Mouse (Mus musculus) cerebellum, adult 2 months (tissue): Measurements from ENCODE around the gene Cntrob. TPM values are rescaled to one million over a fixed set of nuclear protein-coding genes. Genes with fewer than 3 reads are reported as not detected.

Source experiments
- DNase-seq, 2 experiments: peaks; one replicate each; pipeline ENCODE4 v3.0.0; 2021
- H3K27ac ChIP-seq: fragments of 200-500 bp; 2 replicates; pipeline ENCODE4 v1.5.1; 2012; ENCODE audit warnings: low read length, control low read depth, inconsistent platforms; ENCODE audit not compliant: insufficient read depth
- H3K27me3 ChIP-seq: fragments of 200-500 bp; 2 replicates; pipeline ENCODE4 v1.6.1; 2012; ENCODE audit warnings: inconsistent platforms, mild to moderate bottlenecking, low read length, moderate library complexity; ENCODE audit not compliant: control insufficient read depth, insufficient read depth
- H3K4me1 ChIP-seq: fragments of 200-500 bp; 2 replicates; pipeline ENCODE4 v1.6.1; 2011; ENCODE audit warnings: low read length; ENCODE audit not compliant: control insufficient read depth, insufficient read depth
- H3K4me3 ChIP-seq: fragments of 200-500 bp; replicated peaks from 2 replicates; pipeline ENCODE3; 2011; ENCODE audit warnings: mild to moderate bottlenecking, low read depth, low read length, control low read depth; ENCODE audit not compliant: insufficient read depth
- CTCF ChIP-seq: fragments of 200-500 bp; IDR thresholded peaks from 2 replicates; pipeline ENCODE4 v1.5.1; 2011; ENCODE audit warnings: low read depth, mild to moderate bottlenecking, control low read depth, low read length, moderate library complexity, borderline replicate concordance; ENCODE audit not compliant: insufficient read depth
- POLR2A ChIP-seq: fragments of 200-500 bp; IDR thresholded peaks from 2 replicates; pipeline ENCODE4 v1.6.1; 2011; ENCODE audit warnings: low read length, control low read depth, borderline replicate concordance; ENCODE audit not compliant: insufficient read depth
- WGBS: fragments of 180-500 bp; shearing (Covaris S2); methylation state at CpG from one replicate; pipeline ENCODE4 v1.1.7; 2018; 5-methylcytosine and 5-hydroxymethylcytosine counted together
- polyA plus RNA-seq: library from polyadenylated mRNA; depleted of rRNA; stranded (reverse); fragments of >200 nt; gene quantifications from 2 replicates; pipeline ENCODE4 v1.2.3, GENCODE M21; 2012

The Cntrob gene
- polyA plus RNA-seq, 1 experiment, result 22.0 TPM

GRCm38 (mm10) chr11:69362479-69362878 is 38.9 kb upstream of the Cntrob start:
- H3K4me3 ChIP-seq, result no peak overlapping the region
- DNase-seq, result no peak
- 92% methylated on average over 2 of the region's 2 CpGs for WGBS
- TF ChIP-seq POLR2A (no peak), CTCF (no peak)
- no peaks in the 10 kb centered on the region for H3K27me3 ChIP-seq
- H3K4me1 ChIP-seq, result peaks cover 19% of the 10 kb centered on the region
- no peak overlapping the region for H3K27ac ChIP-seq

GRCm38 (mm10) chr11:69362021-69362420 is 38.4 kb upstream of the Cntrob start:
- Histone ChIP-seq H3K27me3 (no peaks in the 10 kb centered on the region), H3K4me1 (peaks cover 19% of the 10 kb centered on the region), H3K4me3 (no peak overlapping the region), H3K27ac (no peak overlapping the region)
- no peak for DNase-seq
- 46% methylated on average over 7 of the region's 7 CpGs for WGBS
- no peak for TF ChIP-seq POLR2A
- no peak for TF ChIP-seq CTCF

- Histone ChIP-seq H3K27me3 (no peaks in the 10 kb centered on the region), H3K27ac (no peak overlapping the region), H3K4me1 (no peaks in the 10 kb centered on the region), H3K4me3 (no peak overlapping the region)
- 74% methylated on average over 12 of the region's 12 CpGs for WGBS
- no peak for TF ChIP-seq POLR2A
- no peak for TF ChIP-seq CTCF
- DNase-seq, result no peak
Observed at GRCm38 (mm10) chr11:69357690-69358089, 34.1 kb upstream of the Cntrob start.

GRCm38 (mm10) chr11:69356544-69356943 is 33.0 kb upstream of the Cntrob start:
- Histone ChIP-seq H3K27ac (no peak overlapping the region), H3K27me3 (no peaks in the 10 kb centered on the region), H3K4me1 (no peaks in the 10 kb centered on the region), H3K4me3 (no peak overlapping the region)
- no peak for DNase-seq
- no peak for TF ChIP-seq POLR2A
- no peak for TF ChIP-seq CTCF
- 94% methylated on average over 5 of the region's 5 CpGs for WGBS

- WGBS, result 87% methylated on average over 24 of the region's 26 CpGs
Observed at GRCm38 (mm10) chr11:69346441-69346840, 22.9 kb upstream of the Cntrob start.

GRCm38 (mm10) chr11:69340161-69341131 is 16.9 kb upstream of the Cntrob start, which contains the start of gene Rnf227:
Gene Rnf227, plus strand, starts transcription at chr11:69340461.
- 1% methylated on average over 99 of the region's 99 CpGs for WGBS
- peak; percentile 79 to 84 for DNase-seq
- peak within 1 kb of the TSS; percentile 63 for H3K4me3 ChIP-seq
- peak within 1 kb of the TSS; percentile 89 for H3K27ac ChIP-seq
- H3K4me1 ChIP-seq, result peaks cover 2% of the 10 kb centered on the region; the same call in 1 of the 2 replicates
- H3K27me3 ChIP-seq, result no peaks in the 10 kb centered on the region
- TF ChIP-seq POLR2A (peak; percentile 86), CTCF (no peak)

More at GRCm38 (mm10) chr11:69346441-69346840, 22.9 kb upstream of the Cntrob start:
- H3K27ac ChIP-seq, result no peak overlapping the region
- no peaks in the 10 kb centered on the region for H3K27me3 ChIP-seq
- no peak for DNase-seq
- TF ChIP-seq CTCF, result no peak
- TF ChIP-seq POLR2A, result no peak
- no peak overlapping the region for H3K4me3 ChIP-seq
- no peaks in the 10 kb centered on the region; the same call in 1 of the 2 replicates for H3K4me1 ChIP-seq

- Histone ChIP-seq H3K27ac (no peak overlapping the region), H3K4me1 (peaks cover 5% of the 10 kb centered on the region; the same call in 1 of the 2 replicates), H3K4me3 (no peak overlapping the region), H3K27me3 (no peaks in the 10 kb centered on the region)
- TF ChIP-seq POLR2A, result no peak
- no peak for TF ChIP-seq CTCF
- WGBS, result 81% methylated on average over 4 of the region's 4 CpGs
- DNase-seq, result no peak
Observed at GRCm38 (mm10) chr11:69334796-69335195, 11.2 kb upstream of the Cntrob start.

GRCm38 (mm10) chr11:69333922-69334321 is 10.3 kb upstream of the Cntrob start:
- TF ChIP-seq CTCF, result no peak
- TF ChIP-seq POLR2A, result no peak
- no peak overlapping the region for H3K4me3 ChIP-seq
- H3K27ac ChIP-seq, result no peak overlapping the region
- no peak for DNase-seq
- H3K4me1 ChIP-seq, result peaks cover 5% of the 10 kb centered on the region; the same call in 1 of the 2 replicates
- no peaks in the 10 kb centered on the region for H3K27me3 ChIP-seq
- 62% methylated on average over 3 of the region's 3 CpGs for WGBS
